Mouse (Mus musculus) E14TG2a.4 (cell line): ENCODE results near the gene Tmem19.

Experiments
- CTCF ChIP-seq: conservative IDR thresholded peaks from 2 replicates; pipeline ENCODE4 v1.5.1; 2014; ENCODE audit warnings: low read length
- POU5F1 ChIP-seq: IDR thresholded peaks from 2 replicates; pipeline ENCODE4 v1.6.1; 2014; ENCODE audit warnings: low read length, borderline replicate concordance

DNA sequence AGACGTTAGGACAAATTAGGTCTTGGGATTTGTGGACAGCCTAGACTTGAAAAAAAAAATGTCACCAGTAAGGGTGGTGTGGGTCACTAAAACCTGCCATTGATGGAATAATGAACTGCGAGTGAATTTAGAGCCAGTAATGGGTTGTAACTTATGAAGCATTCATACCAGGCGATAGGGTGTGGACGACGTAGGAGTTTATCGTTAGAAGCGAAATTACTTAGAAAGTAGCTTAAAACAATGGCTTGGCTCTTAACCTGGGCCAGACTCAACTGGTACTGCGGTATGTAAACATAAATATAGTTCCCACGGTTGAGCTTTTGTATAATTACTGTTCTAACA, 293 bp upstream of the Tmem19 start:
- TF ChIP-seq CTCF: no peak
- no peak for TF ChIP-seq POU5F1
